Comparison of ENCODE assay signal across 13 mouse cellular contexts in the genomic region with DNA sequence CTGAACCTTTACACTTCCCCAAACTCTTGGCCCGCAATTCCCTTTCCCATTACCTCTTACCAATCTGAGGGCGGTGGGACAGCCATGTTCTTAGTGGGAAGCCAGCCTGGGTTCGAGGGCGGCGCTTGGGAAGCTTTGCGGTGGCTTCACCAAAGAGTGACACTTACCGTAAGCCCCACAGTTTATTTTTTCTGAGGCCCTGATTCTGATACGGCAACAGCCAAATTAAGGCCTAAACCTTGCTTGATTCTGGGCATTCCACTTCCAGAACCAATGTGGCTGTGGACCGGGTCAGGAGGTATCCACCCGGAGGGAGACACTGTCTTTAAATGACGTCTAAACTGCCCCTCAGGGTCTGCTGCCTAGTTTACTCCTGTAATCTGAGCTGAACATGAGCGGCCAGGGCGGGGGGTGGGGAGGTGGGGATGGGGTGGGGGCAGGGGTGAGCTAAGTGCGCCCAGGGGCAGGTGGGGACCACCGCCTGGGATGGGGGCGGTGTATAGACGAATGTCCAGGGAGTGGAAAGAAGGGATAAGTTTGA. TPM values are rescaled to one million over a fixed set of nuclear protein-coding genes. Genes with fewer than 3 reads are reported as not detected.
DNase-seq lines count a peak whose midpoint lies in the region; ATAC-seq and TF ChIP-seq lines count a peak whose summit lies in the region.
"Had no signal": no experiment of that assay in that cellular context is flagged by ENCODE, and none has a peak within 500 bp of the region (broad histone marks: within the 10 kb centered on the region; RNA-seq: fewer than 3 reads in every experiment).

No protein-coding gene starts in this region.

- peaks cover 22% of the 10 kb centered on the region for H3K27me3 ChIP-seq in ES-Bruce4 (ENCODE audit: control insufficient read depth, insufficient read depth, low read length, poor library complexity, severe bottlenecking)
- H3K27me3 ChIP-seq in forebrain, embryonic 15.5 days, result peaks cover 31% of the 10 kb centered on the region
- H3K27me3 ChIP-seq in midbrain, embryonic 11.5 days (ENCODE audit: control insufficient read depth, insufficient read depth, low read length), result peaks cover 65% of the 10 kb centered on the region

- no peak for TF ChIP-seq POLR2A in ES-Bruce4 (IDR thresholded peaks at IDR 0.05; ENCODE audit: insufficient read depth, low read length)

- 6% methylated on average over 17 of the region's 17 CpGs for WGBS in forebrain, embryonic 15.5 days
- under 1% methylated on average over 17 of the region's 17 CpGs for WGBS in midbrain, embryonic 11.5 days

- H3K9ac ChIP-seq in ES-Bruce4 (ENCODE audit: low read depth, poor library complexity, severe bottlenecking), result no peak overlapping the region
- H3K9ac ChIP-seq in forebrain, embryonic 15.5 days (replicated peaks), result peak overlapping the region; percentile 22
- H3K9ac ChIP-seq in midbrain, embryonic 11.5 days (ENCODE audit: low read length), result peak overlapping the region; percentile 51

- DNase-seq in cerebellum, postnatal 10 days, result peak; percentile 74 to 78
- peak; percentile 93 for DNase-seq in midbrain, embryonic 11.5 days (ENCODE audit: low spot score, missing footprints)
- DNase-seq in gastrocnemius, adult 2 months, result no peak
- DNase-seq in testis, postnatal 14 days (ENCODE audit: low spot score), result no peak
- no peak for DNase-seq in left cerebral cortex, adult 11 months (ENCODE audit: low spot score)
- DNase-seq: heart, postnatal 4 days; lung, postnatal 14 days had no signal

- no peak overlapping the region for H3K27ac ChIP-seq in ES-Bruce4 (ENCODE audit: insufficient read depth, low read length)
- peak overlapping the region; percentile 97 for H3K27ac ChIP-seq in forebrain, embryonic 15.5 days (replicated peaks)
- H3K27ac ChIP-seq in midbrain, embryonic 11.5 days (ENCODE audit: low read depth, low read length), result peak overlapping the region; percentile 97; the same call in 1 of the 2 replicates
- H3K27ac ChIP-seq in gastrocnemius, adult 2 months, result no peak overlapping the region

- intact Hi-C loops in gastrocnemius, adult 2 months (cut with DNase I), result loop anchor here (10.0 kb wide), 1 partner anchor 248 kb away; no protein-coding TSS in a partner anchor

- peak overlapping the region; percentile 68 for H3K4me2 ChIP-seq in forebrain, embryonic 15.5 days (replicated peaks)
- H3K4me2 ChIP-seq in midbrain, embryonic 11.5 days, result peak overlapping the region; percentile 62

- TF ChIP-seq EP300 in ES-Bruce4 (IDR thresholded peaks at IDR 0.05; ENCODE audit: insufficient read depth, low read depth, low read length), result no peak

- H3K9me3 ChIP-seq in ES-Bruce4 (replicated peaks; ENCODE audit: control insufficient read depth, insufficient read depth, low read length, poor library complexity, severe bottlenecking), result no peaks in the 10 kb centered on the region
- H3K9me3 ChIP-seq in forebrain, embryonic 15.5 days, result no peaks in the 10 kb centered on the region
- H3K9me3 ChIP-seq in midbrain, embryonic 11.5 days (ENCODE audit: control insufficient read depth, low read length), result no peaks in the 10 kb centered on the region

- peak overlapping the region; percentile 67 for H3K4me3 ChIP-seq in ES-Bruce4 (ENCODE audit: low read depth, low read length)
- H3K4me3 ChIP-seq in forebrain, embryonic 15.5 days, result peak overlapping the region; percentile 59
- peak overlapping the region; percentile 75 for H3K4me3 ChIP-seq in midbrain, embryonic 11.5 days (ENCODE audit: low read depth, low read length)
- no peak overlapping the region for H3K4me3 ChIP-seq in gastrocnemius, adult 2 months

- no peak for TF ChIP-seq CTCF in ES-Bruce4 (IDR thresholded peaks at IDR 0.05; ENCODE audit: low read depth, low read length)
- no peak for TF ChIP-seq CTCF in gastrocnemius, adult 2 months (IDR thresholded peaks at IDR 0.05)

- no peaks in the 10 kb centered on the region for H3K36me3 ChIP-seq in ES-Bruce4 (ENCODE audit: control insufficient read depth, insufficient read depth, low read length, poor library complexity, severe bottlenecking)
- H3K36me3 ChIP-seq in forebrain, embryonic 15.5 days, result no peaks in the 10 kb centered on the region
- no peaks in the 10 kb centered on the region for H3K36me3 ChIP-seq in midbrain, embryonic 11.5 days (ENCODE audit: control insufficient read depth, insufficient read depth, low read length)
- H3K36me3 ChIP-seq: G1E had no signal

- ATAC-seq in forebrain, embryonic 15.5 days (replicated peaks), result no peak; the same call in 1 of the 2 replicates
- ATAC-seq in midbrain, embryonic 11.5 days (ENCODE audit: low FRiP score), result peak; percentile 4
- ATAC-seq in inflammation-experienced regulatory T-cells, adult 6 months, result no peak

- no peaks in the 10 kb centered on the region for H3K4me1 ChIP-seq in ES-Bruce4 (ENCODE audit: control insufficient read depth, insufficient read depth, low read length)
- peaks cover 31% of the 10 kb centered on the region for H3K4me1 ChIP-seq in forebrain, embryonic 15.5 days
- peaks cover 11% of the 10 kb centered on the region for H3K4me1 ChIP-seq in midbrain, embryonic 11.5 days (ENCODE audit: control insufficient read depth, insufficient read depth, low read length)

RNA-seq across cellular contexts. Expression of a gene that starts 2.0 kb away (rescaled TPM):
- polyA plus RNA-seq in ES-Bruce4 (2011; ENCODE audit: insufficient read depth, insufficient read length, low read depth, missing spikeins), result 25.2 and 27.0 TPM in 2 replicates
- polyA plus RNA-seq in forebrain, embryonic 15.5 days (2015; fragmentation: Nextera tagmentation; extraction: Ambion mirVana), result 8.4 and 9.3 TPM in 2 replicates
- 5.8 and 6.3 TPM in 2 replicates for polyA plus RNA-seq in midbrain, embryonic 11.5 days (2014; fragmentation: Nextera tagmentation; extraction: Ambion mirVana)
- total RNA-seq in gastrocnemius, adult 2 months (2021), result not detected
- not detected for polyA plus RNA-seq in inflammation-experienced regulatory T-cells, adult 6 months (2017; shearing (Covaris generic))
- total RNA-seq: heart, postnatal 4 days had no signal
- polyA plus RNA-seq: G1E had no signal

RNA-seq across cellular contexts. Expression of a gene that starts 7.8 kb away (rescaled TPM):
- polyA plus RNA-seq in ES-Bruce4 (2011; ENCODE audit: insufficient read depth, insufficient read length, low read depth, missing spikeins), result 24.8 and 26.6 TPM in 2 replicates
- polyA plus RNA-seq in forebrain, embryonic 15.5 days (2015; fragmentation: Nextera tagmentation; extraction: Ambion mirVana), result 14.2 and 15.2 TPM in 2 replicates
- polyA plus RNA-seq in midbrain, embryonic 11.5 days (2014; fragmentation: Nextera tagmentation; extraction: Ambion mirVana), result 14.6 and 15.8 TPM in 2 replicates
- not detected for total RNA-seq in gastrocnemius, adult 2 months (2021)
- under 1 TPM in 1 of 3 experiments, not detected in 2; 0.27 TPM for polyA plus RNA-seq in inflammation-experienced regulatory T-cells, adult 6 months (2017; shearing (Covaris generic))
- total RNA-seq: heart, postnatal 4 days had no signal
- polyA plus RNA-seq: G1E had no signal

RNA-seq across cellular contexts. Expression of a gene that starts 17.1 kb away (rescaled TPM):
- polyA plus RNA-seq in ES-Bruce4 (2011; ENCODE audit: insufficient read depth, insufficient read length, low read depth, missing spikeins), result not detected in 2 replicates
- polyA plus RNA-seq in forebrain, embryonic 15.5 days (2015; fragmentation: Nextera tagmentation; extraction: Ambion mirVana), result 0.57 and 0.63 TPM in 2 replicates
- 0.41 and 0.45 TPM in 2 replicates for polyA plus RNA-seq in midbrain, embryonic 11.5 days (2014; fragmentation: Nextera tagmentation; extraction: Ambion mirVana)
- total RNA-seq in gastrocnemius, adult 2 months (2021), result not detected
- polyA plus RNA-seq in inflammation-experienced regulatory T-cells, adult 6 months (2017; shearing (Covaris generic)), result under 1 TPM in 1 of 3 experiments, not detected in 2; 0.36 TPM
- total RNA-seq: adrenal gland, postnatal 4 days; heart, postnatal 4 days; layer of hippocampus, postnatal 10 days had no signal
- polyA plus RNA-seq: G1E had no signal

RNA-seq across cellular contexts. Expression of a gene that starts 22.4 kb away (rescaled TPM):
- polyA plus RNA-seq in ES-Bruce4 (2011; ENCODE audit: insufficient read depth, insufficient read length, low read depth, missing spikeins), result 0.33 and 0.40 TPM in 2 replicates
- 0.74 and 0.75 TPM in 2 replicates for polyA plus RNA-seq in forebrain, embryonic 15.5 days (2015; fragmentation: Nextera tagmentation; extraction: Ambion mirVana)
- 0.62 and 0.64 TPM in 2 replicates for polyA plus RNA-seq in midbrain, embryonic 11.5 days (2014; fragmentation: Nextera tagmentation; extraction: Ambion mirVana)
- not detected for total RNA-seq in gastrocnemius, adult 2 months (2021)
- polyA plus RNA-seq in inflammation-experienced regulatory T-cells, adult 6 months (2017; shearing (Covaris generic)), result not detected
- total RNA-seq: adrenal gland, postnatal 4 days; heart, postnatal 4 days had no signal
- polyA plus RNA-seq: G1E had no signal

Comparison
In these comparisons a context has a peak if more than half of its experiments do, and no peak if none do; other contexts are left out.
1. H3K27ac ChIP-seq: peak in forebrain, embryonic 15.5 days (single experiment) and midbrain, embryonic 11.5 days (single experiment); none in ES-Bruce4 (single experiment) and gastrocnemius, adult 2 months (single experiment).
2. DNase-seq: peak in cerebellum, postnatal 10 days (2 of 2) and midbrain, embryonic 11.5 days (single experiment); none in gastrocnemius, adult 2 months (single experiment), testis, postnatal 14 days (single experiment) and left cerebral cortex, adult 11 months (single experiment).
3. RNA of a gene that starts 7.8 kb away (polyA plus RNA-seq): 24.8 to 26.6 TPM in ES-Bruce4, 14.6 to 15.8 TPM in midbrain, embryonic 11.5 days and 14.2 to 15.2 TPM in forebrain, embryonic 15.5 days; 0.27 TPM in inflammation-experienced regulatory T-cells, adult 6 months; every median in the first group is over 10 times any median in the second.